Mouse (Mus musculus): ENCODE measurements at regions not wholly inside any gene's neighbourhood (a gene's known extent, or its start where the extent isn't known, plus 50 kb on each side); places are given as distances from the start of the nearest gene placed in this dataset.

- TF ChIP-seq CTCF (conservative IDR thresholded peaks at IDR 0.05; ENCODE audit: low read length) (peak; percentile 74), POU5F1 (IDR thresholded peaks at IDR 0.05; ENCODE audit: borderline replicate concordance, low read length) (no peak), NANOG (IDR thresholded peaks at IDR 0.05; ENCODE audit: borderline replicate concordance, low read length) (no peak)
Measured at GRCm38 (mm10) chr2:142967250-142967649, 65.9 kb upstream of the Kif16b start.

Measured in E14TG2a.4 (cell line).